9 mouse cellular contexts compared by ENCODE assay signal in the genomic region with DNA sequence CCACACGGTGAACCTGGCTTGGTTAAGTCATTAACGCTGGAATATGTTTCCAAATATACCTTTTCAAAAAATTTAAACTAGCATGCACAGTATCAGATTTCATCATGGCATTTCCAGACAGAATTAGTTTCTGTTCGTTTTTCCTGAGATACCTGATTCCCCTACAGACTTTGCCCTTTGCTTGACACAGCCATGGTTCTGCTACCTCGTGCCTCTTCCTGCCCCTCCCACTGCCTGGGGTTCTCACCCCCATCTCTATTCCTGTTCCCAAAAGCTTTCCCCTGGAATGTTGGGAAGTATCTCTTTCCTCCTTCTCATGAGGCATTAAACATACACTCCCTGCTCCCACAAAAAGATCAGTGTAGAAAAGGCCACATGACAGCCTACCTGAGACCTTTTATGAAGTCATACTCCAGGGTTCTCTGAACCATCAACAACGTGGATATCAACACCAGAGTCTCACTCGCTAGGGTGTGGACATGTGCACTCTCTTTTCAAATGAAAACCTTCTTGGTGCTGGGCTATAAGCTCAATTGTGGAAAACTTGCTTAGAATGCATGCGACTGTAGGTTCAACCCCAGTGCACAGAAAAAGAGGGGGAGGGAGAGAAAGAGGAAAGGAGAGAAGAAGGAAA.
"Had no signal": no experiment of that assay in that cellular context is flagged by ENCODE, and none has a peak within 500 bp of the region (broad histone marks: within the 10 kb centered on the region; RNA-seq: fewer than 3 reads in every experiment).

No protein-coding gene starts in this region.

- H3K9me3 ChIP-seq: kidney, embryonic 15.5 days; midbrain, embryonic 13.5 days had no signal

- H3K4me2 ChIP-seq: hindbrain, embryonic 14.5 days; kidney, embryonic 15.5 days; midbrain, embryonic 13.5 days had no signal

- H3K36me3 ChIP-seq: kidney, embryonic 15.5 days; midbrain, embryonic 13.5 days had no signal

- H3K4me3 ChIP-seq: kidney, embryonic 15.5 days; layer of hippocampus, adult 2 months; midbrain, embryonic 13.5 days had no signal

- H3K9ac ChIP-seq: hindbrain, embryonic 14.5 days; kidney, embryonic 15.5 days; midbrain, embryonic 13.5 days had no signal

- H3K4me1 ChIP-seq: midbrain, embryonic 13.5 days had no signal

- ATAC-seq: midbrain, embryonic 13.5 days had no signal

- DNase-seq: kidney, postnatal 4 days; lung, adult 18-20 months; right cerebral cortex, postnatal 14 days; thymus, adult 18-20 months; thymus, postnatal 14 days had no signal

- H3K27ac ChIP-seq: hindbrain, embryonic 14.5 days; kidney, embryonic 15.5 days; layer of hippocampus, adult 2 months; midbrain, embryonic 13.5 days had no signal

- H3K27me3 ChIP-seq: kidney, embryonic 15.5 days; midbrain, embryonic 13.5 days had no signal
